Mouse (Mus musculus) lung, embryonic 15.5 days (tissue): ENCODE data around the gene E130309D02Rik. TPM values are rescaled to one million over a fixed set of nuclear protein-coding genes. Genes with fewer than 3 reads are reported as not detected.

Experiments used
- ATAC-seq: fragments of 200-750 bp; cut with Nextera tagmentation; 2 replicates; pipeline ENCODE4 v1.8.0; 2017; ENCODE audit warnings: moderate number of reproducible peaks, borderline replicate concordance; ENCODE audit not compliant: low FRiP score, low TSS enrichment; ENCODE audit errors: extremely low read depth
- H3K27ac ChIP-seq: fragments of 300-500 bp; sonication (generic); 2 replicates; pipeline ENCODE4 v1.5.1; 2015; ENCODE audit warnings: moderate library complexity, mild to moderate bottlenecking, inconsistent platforms
- H3K27me3 ChIP-seq: fragments of 300-500 bp; sonication (generic); 2 replicates; pipeline ENCODE4 v1.6.1; 2015; ENCODE audit warnings: inconsistent platforms
- H3K36me3 ChIP-seq: fragments of 300-500 bp; sonication (generic); 2 replicates; pipeline ENCODE4 v1.6.1; 2015; ENCODE audit warnings: inconsistent platforms
- H3K4me1 ChIP-seq: fragments of 300-500 bp; sonication (generic); 2 replicates; pipeline ENCODE4 v1.6.1; 2015; ENCODE audit warnings: inconsistent platforms
- H3K4me2 ChIP-seq: fragments of 300-500 bp; sonication (generic); 2 replicates; pipeline ENCODE4 v1.6.1; 2015; ENCODE audit warnings: inconsistent platforms, mild to moderate bottlenecking, moderate library complexity
- H3K4me3 ChIP-seq: fragments of 300-500 bp; sonication (generic); 2 replicates; pipeline ENCODE4 v1.5.1; 2015; ENCODE audit warnings: mild to moderate bottlenecking, inconsistent platforms
- H3K9ac ChIP-seq: fragments of 300-500 bp; sonication (generic); 2 replicates; pipeline ENCODE4 v1.6.1; 2015; ENCODE audit warnings: inconsistent platforms
- H3K9me3 ChIP-seq: fragments of 300-500 bp; sonication (generic); 2 replicates; pipeline ENCODE4 v1.6.1; 2016; ENCODE audit warnings: inconsistent platforms
- WGBS: fragments of 180-500 bp; shearing (Covaris S2); methylation state at CpG from one replicate; pipeline ENCODE4 v1.1.7; 2015; 5-methylcytosine and 5-hydroxymethylcytosine counted together
- polyA plus RNA-seq: library from polyadenylated mRNA; unstranded; fragments of >200 nt; fragmentation: Nextera tagmentation; extraction: Ambion mirVana; gene quantifications from 2 replicates; pipeline ENCODE4 v1.2.1, GENCODE M21; 2015

The E130309D02Rik gene
- 38.4 and 40.5 TPM in 2 replicates for polyA plus RNA-seq

DNA sequence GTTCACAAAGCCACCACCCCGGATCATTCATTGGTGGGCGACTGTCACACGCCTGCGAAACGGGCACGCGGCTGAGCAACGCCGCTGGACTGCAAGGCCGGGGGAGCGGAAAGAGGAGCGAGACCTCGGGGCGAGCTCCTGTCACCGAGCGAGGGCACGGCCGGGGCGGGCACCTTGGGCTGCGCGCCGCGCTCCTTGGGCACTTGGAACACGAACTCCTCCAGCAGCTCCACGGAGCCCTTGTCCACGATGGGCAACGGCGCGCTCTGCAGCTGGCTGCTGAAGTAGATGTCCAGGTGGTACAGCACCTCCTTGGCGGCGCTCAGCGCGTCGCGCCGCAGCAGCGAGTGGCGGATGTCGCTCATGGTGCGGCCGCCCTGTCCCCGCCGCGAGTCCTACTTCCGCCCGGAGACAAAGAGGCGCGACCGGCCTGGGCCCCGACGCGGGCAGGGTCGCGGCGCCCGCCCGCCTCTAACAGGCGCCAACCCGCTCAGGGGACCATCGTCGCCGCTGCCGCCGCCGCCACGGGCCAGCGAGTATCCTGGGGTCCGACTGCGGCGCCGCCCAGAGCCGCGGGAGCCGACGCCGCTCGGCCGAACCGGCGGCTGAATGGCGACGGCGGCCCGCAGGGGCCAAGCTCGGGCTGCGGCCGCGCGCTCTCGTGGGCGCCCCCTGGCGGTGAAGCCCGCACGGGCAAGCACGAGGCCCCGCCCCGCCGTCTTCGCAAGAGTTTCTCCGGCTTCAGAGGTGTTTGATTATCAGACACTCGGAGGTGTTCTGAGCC is at the start of gene E130309D02Rik:
Gene E130309D02Rik (minus strand): TSS at position 631 of the 784 bp plus-strand sequence.
- Histone ChIP-seq H3K9ac (peak within 1 kb of the TSS; percentile 87), H3K9me3 (no peaks in the 10 kb centered on the region), H3K36me3 (peaks cover 61% of the 10 kb centered on the region), H3K4me1 (peaks cover 25% of the 10 kb centered on the region), H3K4me3 (peak within 1 kb of the TSS; percentile 82), H3K27ac (peak within 1 kb of the TSS; percentile 92), H3K4me2 (peak within 1 kb of the TSS; percentile 83), H3K27me3 (no peaks in the 10 kb centered on the region)
- peak; percentile 87 for ATAC-seq
- under 1% methylated on average over 92 of the region's 101 CpGs for WGBS

DNA sequence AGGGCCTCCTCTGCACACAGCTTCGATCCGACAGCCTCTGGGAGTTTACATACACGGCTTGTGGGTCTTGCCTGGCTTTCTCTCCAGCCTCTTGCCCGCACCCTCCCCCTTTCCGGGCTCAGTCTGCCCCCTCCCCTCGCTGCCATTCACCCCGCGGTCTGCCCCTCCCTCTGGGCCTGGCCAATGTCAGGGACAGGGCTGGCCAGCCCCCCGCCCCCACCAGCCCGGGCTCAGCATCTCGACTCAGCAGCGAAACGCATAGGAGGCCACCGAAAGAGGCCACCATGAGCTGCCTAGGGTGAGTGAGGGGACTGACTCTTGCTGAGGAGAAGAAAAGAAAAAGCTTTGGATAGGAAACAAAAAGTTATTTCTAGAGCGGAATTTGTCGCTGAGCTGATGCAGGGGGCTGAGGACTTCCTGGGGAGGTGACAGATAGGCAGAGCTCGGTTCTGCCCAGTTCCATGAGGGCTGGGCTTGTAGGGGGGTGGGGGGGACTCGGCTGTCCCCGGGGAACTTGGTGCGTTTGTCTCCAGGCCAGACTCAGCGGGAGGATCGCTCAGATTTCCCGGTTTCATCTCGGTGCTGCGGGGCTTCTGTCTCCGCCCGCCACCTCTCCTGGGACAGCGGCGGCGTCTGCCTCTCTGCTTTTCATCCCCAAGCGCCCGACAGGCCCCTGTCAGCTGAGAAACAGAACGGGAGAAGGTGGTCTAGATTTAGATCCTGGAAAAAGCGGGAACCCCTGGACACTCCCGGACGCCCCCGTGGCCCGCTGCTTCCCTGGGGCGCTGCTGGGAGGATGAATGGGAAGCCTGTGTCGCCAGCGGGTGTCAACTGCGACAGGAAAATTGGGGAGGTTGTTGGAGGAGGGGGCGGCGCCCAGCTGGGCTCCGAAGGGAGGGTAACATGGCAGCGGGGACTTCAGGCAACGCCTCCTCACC is 48.8 kb upstream of the E130309D02Rik start:
- Histone ChIP-seq H3K4me1 (peaks cover 10% of the 10 kb centered on the region; the same call in 1 of the 2 replicates), H3K27me3 (peaks cover 48% of the 10 kb centered on the region), H3K9ac (peak overlapping the region; percentile 39), H3K9me3 (no peaks in the 10 kb centered on the region), H3K4me2 (peak overlapping the region; percentile 87), H3K4me3 (peak overlapping the region; percentile 40), H3K27ac (no peak overlapping the region), H3K36me3 (no peaks in the 10 kb centered on the region)
- ATAC-seq = peak; percentile 78; the same call in 1 of the 2 replicates
- WGBS = under 1% methylated on average over 47 of the region's 47 CpGs

DNA sequence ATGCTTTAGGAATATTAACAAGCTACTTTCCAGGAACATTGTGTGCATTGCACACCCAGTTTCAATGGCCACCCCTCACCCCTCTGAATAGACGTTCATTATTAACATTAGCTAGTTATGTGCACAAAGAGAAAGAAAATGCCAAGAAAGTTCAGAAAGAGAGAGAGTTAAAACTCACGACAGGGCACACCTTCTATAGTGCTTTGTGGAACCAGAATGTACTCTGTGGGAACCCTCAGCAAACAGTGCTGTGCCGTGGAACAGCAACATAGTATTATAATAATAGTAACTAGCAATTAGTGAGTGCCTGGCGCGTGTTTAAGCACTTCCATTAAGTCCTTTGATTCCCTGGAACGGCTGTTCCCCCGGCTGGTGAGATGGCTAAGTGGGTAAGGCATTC is 46.3 kb upstream of the E130309D02Rik start:
- no peak overlapping the region for H3K9ac ChIP-seq
- no peaks in the 10 kb centered on the region for H3K9me3 ChIP-seq
- 55% methylated on average over 7 of the region's 7 CpGs for WGBS
- H3K4me1 ChIP-seq = peaks cover 13% of the 10 kb centered on the region
- H3K4me2 ChIP-seq = no peak overlapping the region
- peaks cover 56% of the 10 kb centered on the region for H3K27me3 ChIP-seq
- no peak for ATAC-seq
- H3K36me3 ChIP-seq = no peaks in the 10 kb centered on the region
- H3K4me3 ChIP-seq = no peak overlapping the region
- no peak overlapping the region for H3K27ac ChIP-seq

DNA sequence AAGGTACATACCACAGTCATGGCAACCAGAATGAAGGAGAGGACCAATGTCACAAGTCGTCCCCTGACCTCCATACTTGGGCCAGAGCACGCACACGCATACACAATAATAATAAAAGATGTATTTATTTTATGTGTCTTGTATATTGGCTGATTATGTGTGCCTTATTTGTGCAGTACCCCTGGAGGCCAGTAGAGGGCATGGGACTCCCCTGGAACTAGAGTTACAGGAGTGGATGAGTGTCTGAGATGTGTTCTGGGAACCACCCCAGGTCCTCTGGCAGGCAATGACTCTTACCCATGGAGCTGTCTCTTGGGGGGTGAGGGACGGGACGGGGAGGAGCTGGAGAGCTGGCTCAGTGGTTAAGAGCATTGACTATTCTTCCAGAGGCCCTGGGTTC is 44.8 kb upstream of the E130309D02Rik start:
- Histone ChIP-seq H3K27me3 (peaks cover 43% of the 10 kb centered on the region), H3K4me1 (peaks cover 13% of the 10 kb centered on the region), H3K27ac (no peak overlapping the region), H3K9ac (no peak overlapping the region), H3K4me3 (no peak overlapping the region), H3K9me3 (no peaks in the 10 kb centered on the region), H3K4me2 (no peak overlapping the region), H3K36me3 (no peaks in the 10 kb centered on the region)
- 54% methylated on average over 5 of the region's 5 CpGs for WGBS
- no peak for ATAC-seq

DNA sequence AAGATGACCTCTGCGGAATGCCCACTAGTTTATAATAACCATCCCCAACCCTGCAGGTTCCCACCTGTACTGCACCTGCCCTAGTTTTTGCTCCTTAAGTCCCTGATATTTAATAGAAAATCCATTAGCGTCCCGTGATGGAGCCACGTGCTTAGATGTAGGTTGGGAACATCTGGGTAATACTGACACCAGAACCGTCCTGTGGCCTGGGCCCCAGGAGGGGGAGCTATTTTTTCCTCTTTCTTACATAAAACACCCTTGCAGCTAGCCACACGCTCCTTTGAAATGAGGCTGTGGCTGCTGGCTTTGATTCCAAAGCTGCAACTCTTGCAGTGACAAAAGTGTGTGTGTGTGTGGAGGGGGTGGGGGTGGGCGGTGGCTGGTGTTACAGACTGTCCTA is 44.1 kb upstream of the E130309D02Rik start:
- Histone ChIP-seq H3K9ac (no peak overlapping the region), H3K4me2 (no peak overlapping the region), H3K4me1 (peaks cover 10% of the 10 kb centered on the region), H3K27me3 (peaks cover 36% of the 10 kb centered on the region), H3K9me3 (no peaks in the 10 kb centered on the region), H3K36me3 (no peaks in the 10 kb centered on the region), H3K4me3 (no peak overlapping the region), H3K27ac (no peak overlapping the region)
- no peak for ATAC-seq
- 34% methylated on average over 7 of the region's 7 CpGs for WGBS

DNA sequence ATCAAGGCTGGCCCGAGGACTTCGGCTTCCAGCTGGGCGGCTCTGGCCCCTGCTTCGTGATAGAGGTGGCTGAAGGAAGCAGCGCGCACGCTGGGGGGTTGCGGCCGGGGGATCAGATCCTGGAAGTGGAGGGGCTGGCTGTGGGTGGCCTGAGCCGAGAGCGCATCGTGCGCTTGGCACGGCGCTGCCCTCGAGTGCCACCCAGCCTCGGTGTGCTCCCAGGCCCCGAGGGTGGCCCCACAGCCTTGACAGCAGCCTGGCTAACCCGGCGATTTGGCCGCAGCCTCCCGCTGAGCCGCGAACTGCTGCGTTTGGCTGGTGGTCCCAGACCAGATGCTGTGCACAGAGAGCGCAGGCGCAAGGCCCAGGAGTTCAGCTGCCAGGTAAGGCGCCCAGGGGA is 42.4 kb upstream of the E130309D02Rik start:
- H3K4me1 ChIP-seq = peaks cover 4% of the 10 kb centered on the region
- WGBS = 2% methylated on average over 28 of the region's 28 CpGs

DNA sequence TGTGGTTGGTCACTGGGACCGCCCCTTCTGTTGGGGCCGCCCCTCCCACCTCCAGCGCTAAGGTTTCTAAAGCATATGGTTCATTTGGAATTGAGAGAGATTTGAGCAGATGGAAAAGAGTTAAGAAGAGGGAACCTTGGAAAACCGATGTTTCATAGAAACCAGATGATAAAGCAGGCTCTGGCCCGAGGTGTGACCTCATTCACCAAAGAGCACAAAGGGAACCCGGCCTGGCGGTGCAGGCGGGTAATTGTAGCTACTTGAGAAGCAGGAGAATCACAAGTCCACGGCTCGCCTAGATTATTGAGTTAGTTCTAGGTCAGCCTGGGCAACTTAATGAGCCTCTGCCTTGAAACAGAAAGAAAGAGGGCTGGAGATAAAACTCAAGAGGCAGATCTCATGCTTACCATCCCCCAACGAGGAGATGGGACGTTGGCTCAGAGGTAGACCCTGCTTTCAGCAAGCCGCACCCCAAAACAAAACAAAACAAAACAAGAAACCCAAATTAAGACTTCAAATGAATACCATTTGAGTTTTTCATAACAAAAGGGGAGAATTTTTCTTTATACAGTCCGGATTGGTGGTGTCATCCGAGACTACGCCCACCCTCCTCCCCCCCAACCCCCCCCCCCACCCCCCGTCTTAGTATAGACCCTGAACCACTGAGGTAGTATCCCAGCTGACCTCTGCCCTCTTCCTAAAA is 41.7 kb upstream of the E130309D02Rik start, which contains the start of gene Grid2ip:
Gene Grid2ip (plus strand): TSS at position 653 of the 703 bp plus-strand sequence.
- no peak within 1 kb of the TSS; the same call in 1 of the 2 replicates for H3K9ac ChIP-seq

More for the DNA sequence above, 42.4 kb upstream of the E130309D02Rik start:
- Histone ChIP-seq H3K4me2 (peak overlapping the region; percentile 30; the same call in 1 of the 2 replicates), H3K27me3 (peaks cover 29% of the 10 kb centered on the region), H3K9me3 (no peaks in the 10 kb centered on the region), H3K9ac (no peak overlapping the region; the same call in 1 of the 2 replicates), H3K4me3 (no peak overlapping the region), H3K36me3 (no peaks in the 10 kb centered on the region), H3K27ac (no peak overlapping the region)
- ATAC-seq = no peak

DNA sequence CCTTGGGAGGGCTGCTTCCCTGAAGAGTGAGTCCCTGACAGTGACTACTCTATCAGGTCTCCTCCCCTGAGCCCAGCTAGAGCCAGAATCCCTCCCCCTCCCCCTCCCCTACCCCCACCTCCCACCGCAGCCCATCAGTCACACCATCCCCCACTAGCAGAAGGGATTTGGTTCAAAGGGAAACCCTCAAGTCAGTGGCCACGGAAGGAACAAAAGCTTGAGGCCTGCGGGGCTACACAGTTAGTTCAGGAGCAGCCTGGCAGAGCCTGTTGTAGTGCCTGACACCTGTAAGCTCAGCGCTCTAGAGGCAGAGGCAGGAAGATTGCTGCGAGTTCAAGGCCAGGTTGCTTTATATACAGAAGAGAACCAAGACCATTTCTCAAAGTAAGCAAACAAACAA is 40.9 kb upstream of the E130309D02Rik start:
- no peaks in the 10 kb centered on the region for H3K36me3 ChIP-seq
- H3K27me3 ChIP-seq = peaks cover 29% of the 10 kb centered on the region
- peaks cover 4% of the 10 kb centered on the region for H3K4me1 ChIP-seq
- H3K4me2 ChIP-seq = no peak overlapping the region
- WGBS = 31% methylated on average over 5 of the region's 5 CpGs
- no peak for ATAC-seq
- no peaks in the 10 kb centered on the region for H3K9me3 ChIP-seq
- no peak overlapping the region for H3K27ac ChIP-seq
- no peak overlapping the region for H3K4me3 ChIP-seq
- H3K9ac ChIP-seq = no peak overlapping the region

More for the DNA sequence above, 41.7 kb upstream of the E130309D02Rik start, which contains the start of gene Grid2ip:
- ATAC-seq = no peak
- Histone ChIP-seq H3K4me1 (peaks cover 4% of the 10 kb centered on the region), H3K27ac (no peak within 1 kb of the TSS), H3K27me3 (peaks cover 29% of the 10 kb centered on the region), H3K9me3 (no peaks in the 10 kb centered on the region), H3K4me2 (peak within 1 kb of the TSS; percentile 30; the same call in 1 of the 2 replicates), H3K36me3 (no peaks in the 10 kb centered on the region), H3K4me3 (no peak within 1 kb of the TSS)
- 17% methylated on average over 16 of the region's 17 CpGs for WGBS

DNA sequence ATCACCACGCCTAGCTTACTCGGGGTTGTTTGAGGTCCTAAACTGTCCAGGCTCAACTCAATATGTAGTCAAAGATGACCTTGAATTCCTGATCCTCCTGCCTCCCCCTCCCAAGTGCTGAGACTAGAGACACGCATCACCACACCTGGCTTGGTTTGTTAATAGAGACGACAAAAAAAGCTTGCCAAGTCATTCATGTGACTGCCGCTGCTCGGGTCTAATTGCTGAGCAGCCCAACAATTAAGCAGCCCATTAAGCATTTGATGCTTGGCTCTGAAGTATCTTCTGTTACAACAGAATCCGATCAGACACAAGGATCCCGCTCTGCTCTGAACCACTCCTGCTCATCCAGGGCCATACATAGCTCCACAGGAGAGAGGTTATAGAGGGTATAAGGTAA is 31.2 kb upstream of the E130309D02Rik start:
- no peak for ATAC-seq
- H3K36me3 ChIP-seq = no peaks in the 10 kb centered on the region
- WGBS = 77% methylated on average over 8 of the region's 8 CpGs
- no peaks in the 10 kb centered on the region for H3K4me1 ChIP-seq
- H3K27me3 ChIP-seq = no peaks in the 10 kb centered on the region
- no peak overlapping the region for H3K9ac ChIP-seq
- no peak overlapping the region for H3K4me2 ChIP-seq
- no peak overlapping the region for H3K4me3 ChIP-seq
- H3K9me3 ChIP-seq = no peaks in the 10 kb centered on the region
- H3K27ac ChIP-seq = no peak overlapping the region

DNA sequence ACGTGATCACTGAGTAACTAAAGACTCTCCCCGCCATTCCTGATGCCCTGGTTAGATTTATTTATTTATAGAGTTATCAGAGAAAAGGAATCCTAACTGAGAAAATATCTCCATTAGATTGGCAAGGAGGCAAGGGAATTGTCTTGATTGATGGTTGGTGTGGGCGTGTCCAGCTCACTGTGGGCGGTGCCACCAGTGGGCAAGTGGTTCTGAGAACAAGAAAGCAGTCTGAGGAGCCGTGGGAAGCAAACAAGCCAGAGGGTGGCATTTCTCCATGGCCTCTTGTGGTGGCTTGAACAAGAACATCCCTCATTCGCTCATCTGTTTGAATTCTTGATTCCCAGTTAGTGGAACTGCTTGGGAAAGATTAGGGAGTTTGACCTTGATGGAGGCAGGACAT is 24.4 kb upstream of the E130309D02Rik start:
- Histone ChIP-seq H3K36me3 (no peaks in the 10 kb centered on the region), H3K27me3 (0 out of 2 replicates have a peak, but pooled peaks cover 2% of the 10 kb centered on the region), H3K4me3 (no peak overlapping the region), H3K9me3 (no peaks in the 10 kb centered on the region), H3K9ac (no peak overlapping the region), H3K4me1 (no peaks in the 10 kb centered on the region), H3K27ac (no peak overlapping the region), H3K4me2 (no peak overlapping the region)
- no peak for ATAC-seq
- 42% methylated on average over 6 of the region's 6 CpGs for WGBS

DNA sequence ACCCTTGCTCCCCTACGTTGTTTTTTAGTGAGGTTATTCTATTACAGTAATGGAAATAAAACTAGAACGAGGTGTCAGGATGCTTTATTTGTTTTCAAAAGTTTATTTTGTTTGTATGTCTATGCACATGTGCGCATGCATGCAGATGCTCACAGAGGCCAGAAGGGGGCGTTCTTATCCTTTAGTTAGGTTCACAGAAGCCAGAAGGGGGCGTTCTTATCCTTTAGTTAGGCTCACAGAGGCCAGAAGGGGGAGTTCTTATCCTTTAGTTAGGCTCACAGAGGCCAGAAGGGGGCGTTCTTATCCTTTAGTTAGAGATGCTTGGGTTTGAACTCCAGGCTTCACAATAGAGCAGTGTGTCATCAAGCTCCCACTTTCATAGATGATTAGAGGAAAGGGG is 21.4 kb upstream of the E130309D02Rik start:
- ATAC-seq = no peak
- 54% methylated on average over 6 of the region's 6 CpGs for WGBS
- Histone ChIP-seq H3K4me2 (no peak overlapping the region), H3K36me3 (no peaks in the 10 kb centered on the region), H3K27ac (no peak overlapping the region), H3K4me1 (no peaks in the 10 kb centered on the region), H3K27me3 (0 out of 2 replicates have a peak, but pooled peaks cover 4% of the 10 kb centered on the region), H3K9me3 (no peaks in the 10 kb centered on the region), H3K4me3 (no peak overlapping the region), H3K9ac (no peak overlapping the region)
